Mouse (Mus musculus) liver, postnatal 0 days (tissue): ENCODE measurements at regions not wholly inside any gene's neighbourhood (a gene's known extent, or its start where the extent isn't known, plus 50 kb on each side); places are given as distances from the start of the nearest gene placed in this dataset.

Source experiments
- CTCF ChIP-seq: sonication (generic); IDR thresholded peaks from 2 replicates; pipeline ENCODE4 v1.5.1; 2016; ENCODE audit warnings: antibody characterized with exemption, low read depth
- EP300 ChIP-seq: IDR thresholded peaks from 2 replicates; pipeline ENCODE4 v1.6.1; 2016; ENCODE audit warnings: antibody characterized with exemption, low read depth, mild to moderate bottlenecking

- TF ChIP-seq CTCF (no peak), EP300 (no peak)
These were observed 158.3 kb upstream of the Ptprz1 start for GRCm38 (mm10) chr6:22716864-22717557.
